Mouse (Mus musculus): Measurements from ENCODE around the gene Adamts1.

DNA sequence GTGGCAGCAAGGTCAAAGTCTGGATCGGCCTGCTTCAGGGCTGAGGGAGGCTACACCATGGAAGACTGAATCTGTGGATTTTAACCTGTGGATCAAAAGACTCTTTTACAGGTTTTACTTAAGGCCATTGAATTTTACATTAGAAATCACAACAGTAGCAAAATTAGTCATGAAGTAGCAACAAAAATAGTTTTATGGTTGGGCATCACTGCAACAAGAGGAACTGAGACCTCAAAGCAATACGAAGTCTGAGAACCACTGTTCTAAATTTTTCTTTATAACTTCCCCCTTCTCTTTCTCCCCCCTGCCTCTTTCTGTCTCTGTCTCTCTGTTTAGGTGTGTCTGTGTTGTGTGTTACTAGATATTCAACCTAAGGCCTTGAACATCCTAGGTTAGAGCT, 11.2 kb upstream of the Adamts1 start:
- no peak for TF ChIP-seq CTCF (IDR thresholded peaks at IDR 0.05; ENCODE audit: borderline replicate concordance, insufficient read depth, low read depth, low read length)
- TF ChIP-seq POLR2A (IDR thresholded peaks at IDR 0.05; ENCODE audit: borderline replicate concordance, insufficient read depth, low read length) = no peak
